Mouse (Mus musculus) brain, embryonic 14.5 days (tissue): ENCODE measurements around the gene Atp10b.

ENCODE experiments used
- CTCF ChIP-seq: fragments of 200-500 bp; IDR thresholded peaks from 2 replicates; pipeline ENCODE4 v1.5.1; 2012; ENCODE audit warnings: inconsistent platforms, mild to moderate bottlenecking, moderate library complexity, borderline replicate concordance; ENCODE audit not compliant: insufficient read depth, insufficient read length; ENCODE audit errors: extremely low read depth
- POLR2A ChIP-seq: fragments of 200-500 bp; IDR thresholded peaks from 2 replicates; pipeline ENCODE4 v1.6.1; 2012; ENCODE audit warnings: mild to moderate bottlenecking, inconsistent platforms, borderline replicate concordance; ENCODE audit not compliant: poor library complexity, insufficient read depth, insufficient read length, severe bottlenecking; ENCODE audit errors: extremely low read depth

DNA sequence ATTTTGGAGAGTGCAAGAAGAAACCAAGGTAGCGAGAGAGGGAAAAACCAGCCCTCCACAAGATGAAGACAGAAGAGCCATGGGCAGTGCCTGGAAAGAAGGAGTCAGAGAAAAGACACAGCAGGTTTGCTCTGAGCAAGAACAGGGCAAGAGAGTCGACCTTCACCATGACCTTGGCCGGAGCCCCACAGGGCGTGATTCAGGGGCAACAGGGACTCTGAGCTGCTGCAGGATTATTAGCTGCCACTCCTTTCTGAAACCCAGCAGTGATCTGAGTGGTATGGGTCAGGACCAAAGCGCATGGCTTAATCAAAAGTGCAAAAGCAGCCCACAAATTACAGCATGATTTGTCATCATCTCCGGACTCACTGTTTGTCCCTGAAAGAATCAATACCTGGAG, 36.6 kb downstream of the Atp10b start:
- TF ChIP-seq POLR2A (no peak), CTCF (no peak)
